Mouse (Mus musculus) brown adipose tissue, adult 24 weeks (tissue): ENCODE measurements around the gene Rnf40. TPM values are rescaled to one million over a fixed set of nuclear protein-coding genes. Genes with fewer than 3 reads are reported as not detected.

Source experiments
- H3K27ac ChIP-seq: fragments of 200-500 bp; replicated peaks from 2 replicates; pipeline ENCODE4 v1.5.1; 2012; ENCODE audit warnings: low read depth, mild to moderate bottlenecking, low read length
- H3K4me1 ChIP-seq: fragments of 200-500 bp; 2 replicates; pipeline ENCODE4 v1.6.1; 2012; ENCODE audit warnings: low read length, mixed read lengths; ENCODE audit not compliant: control insufficient read depth, insufficient read depth, insufficient read length
- H3K4me3 ChIP-seq: fragments of 200-500 bp; 2 replicates; pipeline ENCODE4 v1.5.1; 2012; ENCODE audit warnings: low read depth, mild to moderate bottlenecking, low read length, moderate library complexity; ENCODE audit not compliant: insufficient read depth
- polyA plus RNA-seq: library from polyadenylated mRNA; stranded (reverse); fragments of >200 nt; gene quantifications from 2 replicates; pipeline ENCODE4 v1.2.4, GENCODE M21; 2012; ENCODE audit not compliant: missing spikeins, insufficient read depth, insufficient read length

Rnf40 gene
- polyA plus RNA-seq, 1 experiment, result 14.7 TPM

GRCm38 (mm10) chr7:127652050-127652449, 63.5 kb downstream of the Rnf40 start:
- Histone ChIP-seq H3K27ac (no peak overlapping the region), H3K4me3 (peak overlapping the region; percentile 16; the same call in 1 of the 2 replicates), H3K4me1 (0 out of 2 replicates have a peak, but pooled peaks cover 2% of the 10 kb centered on the region)

GRCm38 (mm10) chr7:127654318-127654717, 65.8 kb downstream of the Rnf40 start:
- no peak overlapping the region for H3K27ac ChIP-seq
- no peak overlapping the region for H3K4me3 ChIP-seq
- H3K4me1 ChIP-seq, result 0 out of 2 replicates have a peak, but pooled peaks cover 2% of the 10 kb centered on the region

Other genes starting within 250 kb of the Rnf40 start
- 26.6 and 27.5 TPM in 2 replicates for gene Zfp768, start 243.2 kb upstream of the Rnf40 start, polyA plus RNA-seq
- gene Zfp747, start 212.7 kb upstream of the Rnf40 start, polyA plus RNA-seq, result 1.5 and 1.8 TPM in 2 replicates
- 1.0 and 1.4 TPM in 2 replicates for gene 9130019O22Rik, start 201.6 kb upstream of the Rnf40 start, polyA plus RNA-seq
- 3.4 and 3.6 TPM in 2 replicates for gene E430018J23Rik, start 195.1 kb upstream of the Rnf40 start, polyA plus RNA-seq
- gene Zfp764, start 181.9 kb upstream of the Rnf40 start, polyA plus RNA-seq, result 1.6 and 2.6 TPM in 2 replicates
- gene Zfp688, start 166.7 kb upstream of the Rnf40 start, polyA plus RNA-seq, result 4.1 and 6.6 TPM in 2 replicates
- 0.40 and 1.3 TPM in 2 replicates for gene Zfp689, start 139.6 kb upstream of the Rnf40 start, polyA plus RNA-seq
- 26.0 and 27.1 TPM in 2 replicates for gene Prr14, start 129.2 kb upstream of the Rnf40 start, polyA plus RNA-seq
- gene Fbrs, start 109.6 kb upstream of the Rnf40 start, polyA plus RNA-seq, result 16.5 and 18.2 TPM in 2 replicates
- gene Srcap, start 76.8 kb upstream of the Rnf40 start, polyA plus RNA-seq, result 21.6 and 24.7 TPM in 2 replicates
- gene Gm42715, start 69.2 kb upstream of the Rnf40 start, polyA plus RNA-seq, result 0.28 and 3.4 TPM in 2 replicates
- 2.0 TPM in 1 of 2 replicates, not detected in the other for gene Tmem265, start 27.4 kb upstream of the Rnf40 start, polyA plus RNA-seq
- 15.9 and 17.1 TPM in 2 replicates for gene Phkg2, start 15.4 kb upstream of the Rnf40 start, polyA plus RNA-seq
- gene Ccdc189, start 172 bp upstream of the Rnf40 start, polyA plus RNA-seq, result 4.5 and 6.0 TPM in 2 replicates
- gene Zfp629, start 27.0 kb downstream of the Rnf40 start, polyA plus RNA-seq, result 6.6 and 7.5 TPM in 2 replicates
- 15.7 and 17.4 TPM in 2 replicates for gene Bcl7c, start 120.2 kb downstream of the Rnf40 start, polyA plus RNA-seq
- gene Ctf1, start 124.0 kb downstream of the Rnf40 start, polyA plus RNA-seq, result 7.3 and 10.5 TPM in 2 replicates
- not detected in 2 replicates for gene Ctf2, start 143.4 kb downstream of the Rnf40 start, polyA plus RNA-seq
- gene Fbxl19, start 155.8 kb downstream of the Rnf40 start, polyA plus RNA-seq, result 2.7 and 3.2 TPM in 2 replicates
- gene Orai3, start 181.0 kb downstream of the Rnf40 start, polyA plus RNA-seq, result 16.8 and 23.1 TPM in 2 replicates
- 11.7 and 13.6 TPM in 2 replicates for gene Setd1a, start 187.9 kb downstream of the Rnf40 start, polyA plus RNA-seq
- gene Gm49388, start 196.8 kb downstream of the Rnf40 start, polyA plus RNA-seq, result 0.54 TPM in 1 of 2 replicates, not detected in the other
- gene Hsd3b7, start 211.8 kb downstream of the Rnf40 start, polyA plus RNA-seq, result 39.6 and 47.1 TPM in 2 replicates
- 89.1 and 91.8 TPM in 2 replicates for gene Stx4a, start 235.5 kb downstream of the Rnf40 start, polyA plus RNA-seq
- gene Stx1b, start 235.8 kb downstream of the Rnf40 start, polyA plus RNA-seq, result 4.8 and 8.4 TPM in 2 replicates